Mouse (Mus musculus) cerebellum, adult 8-10 months (tissue): ENCODE data around the gene Klhl28.
A peak's percentile ranks its signal among the peaks of the same experiment; 100 is the strongest.

Experiments used
- DNase-seq: peaks from one replicate; pipeline ENCODE4 v3.0.0; 2022

Gene Klhl28

DNA sequence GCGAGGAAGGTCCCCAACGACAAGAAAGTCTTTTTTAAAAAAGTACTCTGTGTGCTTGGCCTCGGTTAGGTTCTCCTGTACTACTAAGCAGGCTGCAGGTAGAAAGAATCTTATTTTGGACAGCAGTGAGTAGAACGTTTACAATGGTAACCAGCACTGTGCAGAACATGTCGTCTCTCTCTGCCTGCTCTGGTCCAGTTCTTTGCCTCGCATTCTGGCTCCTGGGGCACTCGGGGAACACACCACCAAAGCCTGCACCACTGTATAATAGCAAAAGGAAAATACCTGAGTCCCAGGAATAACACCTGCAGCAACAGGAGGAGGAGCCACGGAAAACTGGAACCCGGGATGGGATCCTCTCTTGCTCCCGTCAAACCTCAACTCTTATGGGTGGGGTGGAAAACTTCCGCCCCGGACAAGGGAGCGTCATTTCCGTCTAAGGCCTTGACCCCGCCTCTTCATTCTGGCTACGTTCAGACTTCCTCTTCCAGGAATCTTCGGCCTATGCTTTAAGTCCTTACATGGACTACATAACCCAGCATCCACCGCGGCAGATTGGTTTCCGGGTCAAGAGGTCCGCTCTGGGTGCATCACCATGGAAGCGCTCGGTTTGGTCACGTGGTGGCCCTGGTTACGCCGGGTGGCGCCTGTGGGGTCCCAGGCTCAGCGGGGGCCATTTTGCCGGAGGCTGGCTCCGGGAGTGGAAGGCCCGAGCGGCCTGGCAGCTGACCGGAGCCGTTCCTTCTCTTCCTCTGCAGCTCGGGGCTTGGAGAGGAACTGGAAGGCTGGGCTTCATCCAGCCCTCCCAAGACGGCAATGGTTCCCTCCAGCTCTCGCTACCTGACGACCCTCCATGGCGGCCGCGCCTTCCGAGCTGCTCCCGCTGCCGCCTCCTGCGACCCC, at the start of gene Klhl28, which contains the start of gene Togaram1:
Klhl28 (minus strand) TSS at position 411 of the 903 bp plus-strand sequence.
Togaram1 (plus strand) TSS at position 681 of the 903 bp plus-strand sequence.
- peak; percentile 97 for DNase-seq

- DNase-seq, result no peak
Measured at GRCm38 (mm10) chr12:65007725-65008124, 42.4 kb upstream of the Klhl28 start.

DNA sequence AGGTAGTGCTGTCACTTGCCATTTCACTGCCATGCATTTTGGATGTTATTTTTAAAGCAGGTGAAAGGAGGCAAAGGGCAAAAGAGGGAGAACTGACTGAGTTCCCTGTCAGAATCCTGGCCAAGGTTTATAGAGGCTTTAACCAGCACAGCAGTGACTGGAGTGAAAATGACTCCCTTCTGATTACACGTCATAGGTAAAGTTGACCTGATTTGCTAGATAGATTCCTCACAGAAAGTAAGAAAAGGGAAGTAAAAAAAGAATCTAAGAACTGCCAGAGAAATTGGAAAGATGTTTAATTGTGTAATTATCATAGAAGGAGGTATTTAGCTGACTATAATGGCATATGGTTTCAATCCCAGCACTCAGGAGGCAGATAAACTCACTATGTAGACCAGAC, 12.2 kb upstream of the Klhl28 start:
- no peak for DNase-seq

DNA sequence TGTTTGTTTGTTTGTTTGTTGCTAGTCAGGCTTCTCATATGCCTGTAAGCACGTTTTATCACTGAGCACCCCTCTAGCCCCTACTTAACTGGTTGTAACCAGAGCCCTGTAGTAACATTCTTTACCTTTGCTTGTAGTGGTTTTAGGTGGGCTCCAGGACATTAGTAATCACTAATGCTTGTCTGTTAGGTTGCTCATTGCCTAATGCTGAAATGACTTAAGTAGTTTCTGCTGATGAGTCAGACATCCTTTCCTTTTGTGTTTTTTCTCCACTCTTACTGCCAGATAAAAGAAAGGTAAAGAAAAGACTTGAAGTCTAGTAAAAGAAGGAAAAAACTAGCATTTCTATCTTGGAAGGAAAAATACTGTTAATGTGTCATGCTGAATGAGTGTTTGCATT, 10.9 kb upstream of the Klhl28 start:
- no peak for DNase-seq

- DNase-seq, result no peak
Measured at GRCm38 (mm10) chr12:64975558-64975957, 10.2 kb upstream of the Klhl28 start.

- no peak for DNase-seq
Measured at GRCm38 (mm10) chr12:64972063-64972462, 6.7 kb upstream of the Klhl28 start.

DNA sequence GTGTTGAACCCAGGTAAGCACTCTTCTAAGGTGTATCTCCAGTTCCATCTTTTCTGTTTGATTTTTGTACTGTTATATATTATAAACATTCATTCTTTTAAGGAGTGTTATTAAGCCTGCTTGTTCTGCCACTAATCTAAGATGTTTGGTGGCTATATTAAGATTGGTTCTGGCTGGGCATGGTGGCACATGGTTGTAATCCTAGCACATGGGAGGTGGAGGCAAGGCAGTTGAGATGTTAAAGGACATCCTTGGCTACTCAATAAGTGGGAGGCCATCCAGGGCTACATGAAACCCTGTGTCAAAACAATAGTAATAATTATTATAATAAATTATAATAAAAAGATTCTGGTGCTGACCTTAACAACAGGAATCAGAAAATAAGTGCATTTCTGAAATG, 6.1 kb upstream of the Klhl28 start:
- DNase-seq, result no peak

- no peak for DNase-seq
Measured at GRCm38 (mm10) chr12:64968067-64968466, 2.7 kb upstream of the Klhl28 start.

DNA sequence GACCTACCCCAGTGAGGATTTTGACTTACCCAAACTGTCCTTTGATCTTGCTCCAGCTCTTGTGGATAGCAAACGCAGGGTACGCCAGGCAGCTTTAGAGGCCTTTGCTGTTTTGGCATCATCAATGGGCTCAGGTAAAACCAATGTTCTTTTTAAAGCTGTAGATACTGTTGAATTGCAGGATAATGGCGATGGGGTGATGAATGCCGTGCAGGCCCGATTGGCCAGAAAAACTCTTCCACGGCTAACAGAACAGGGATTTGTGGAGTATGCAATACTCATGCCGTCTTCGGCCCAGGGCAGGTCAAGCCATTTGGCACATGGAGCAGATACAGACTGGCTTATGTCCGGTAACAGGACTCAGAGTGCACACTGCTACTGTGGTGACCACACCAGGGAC, 2.1 kb upstream of the Klhl28 start:
- peak; percentile 15 for DNase-seq

DNA sequence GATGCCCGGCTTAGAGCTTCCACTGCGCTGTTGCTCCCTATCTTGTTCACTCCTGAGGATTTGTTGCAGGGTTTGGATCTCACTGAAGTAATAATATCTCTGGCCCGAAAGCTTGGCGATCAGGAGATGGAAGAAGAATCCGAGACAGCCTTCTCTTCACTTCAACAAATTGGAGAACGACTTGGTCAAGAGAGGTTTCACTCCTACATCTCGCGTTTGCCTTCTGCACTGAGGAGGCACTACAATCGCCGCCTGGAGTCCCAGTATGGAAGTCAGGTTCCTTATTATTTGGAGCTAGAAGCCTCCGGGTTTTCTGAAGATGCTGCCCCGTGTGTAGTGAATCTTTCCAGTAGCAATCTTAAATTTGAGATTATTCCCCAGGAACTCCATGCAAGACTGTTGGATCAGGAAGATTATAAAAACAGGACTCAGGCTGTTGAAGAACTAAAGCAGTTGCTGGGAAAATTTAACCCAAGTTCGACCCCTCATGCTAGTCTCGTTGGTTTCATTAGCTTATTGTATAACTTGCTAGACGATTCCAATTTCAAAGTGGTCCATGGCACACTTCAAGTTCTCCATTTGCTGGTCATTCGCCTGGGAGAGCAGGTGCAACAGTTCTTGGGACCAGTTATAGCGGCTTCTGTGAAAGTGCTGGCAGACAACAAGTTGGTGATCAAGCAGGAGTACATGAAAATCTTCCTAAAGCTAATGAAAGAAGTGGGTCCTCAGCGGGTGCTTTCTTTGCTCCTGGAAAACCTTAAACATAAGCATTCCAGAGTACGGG, 1.5 kb upstream of the Klhl28 start:
- no peak for DNase-seq

- no peak for DNase-seq
Measured at GRCm38 (mm10) chr12:64966101-64966631, 832 bp upstream of the Klhl28 start.

GRCm38 (mm10) chr12:64964560-64964959, 774 bp downstream of the Klhl28 start:
- no peak for DNase-seq

DNA sequence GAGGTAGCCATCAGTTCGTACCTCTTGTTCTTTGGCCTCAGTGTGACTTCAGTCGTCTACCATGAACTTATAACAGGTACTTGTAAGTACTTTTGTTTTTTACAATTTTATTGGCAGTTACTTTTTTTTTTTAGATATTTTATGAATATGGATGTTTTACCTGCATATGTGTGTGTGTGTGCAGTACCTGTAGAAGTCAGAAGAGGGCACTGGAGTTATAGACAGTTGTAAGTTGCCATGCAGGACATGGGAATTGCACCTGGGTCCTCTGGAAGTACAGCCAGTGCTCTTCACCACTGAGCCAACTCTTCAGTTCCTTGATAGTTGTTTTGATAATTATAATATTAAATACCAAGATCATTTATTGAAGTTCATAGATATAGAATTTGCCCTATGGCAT, 27.8 kb downstream of the Klhl28 start:
- DNase-seq, result no peak

GRCm38 (mm10) chr12:64917578-64918471, 47.5 kb downstream of the Klhl28 start, which contains the start of gene Gm527:
Gene Gm527, plus strand, starts transcription at chr12:64917906.
- DNase-seq, result peak; percentile 93

DNA sequence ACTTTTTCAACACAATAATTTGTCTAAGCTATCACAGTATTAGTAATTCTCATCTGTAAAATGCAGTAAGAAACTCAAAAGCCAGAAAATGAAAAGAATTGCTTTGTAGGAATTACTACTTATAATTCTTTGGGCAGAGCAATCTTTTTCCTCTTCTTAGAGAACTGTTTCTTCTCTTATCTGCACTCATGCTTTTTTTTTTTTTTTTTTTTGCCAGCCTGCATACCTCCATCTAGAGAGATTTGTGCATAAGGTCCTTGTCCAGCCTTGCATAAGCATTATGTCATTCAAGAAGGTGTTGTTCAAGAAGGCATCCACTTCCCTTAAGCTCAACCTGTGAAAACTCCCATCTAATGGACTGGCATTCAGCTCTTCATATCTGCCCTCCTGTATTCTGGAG, 48.6 kb downstream of the Klhl28 start:
- no peak for DNase-seq

GRCm38 (mm10) chr12:64912996-64913395, 52.3 kb downstream of the Klhl28 start:
- DNase-seq, result no peak

GRCm38 (mm10) chr12:64903186-64903585, 62.1 kb downstream of the Klhl28 start:
- DNase-seq, result no peak

DNA sequence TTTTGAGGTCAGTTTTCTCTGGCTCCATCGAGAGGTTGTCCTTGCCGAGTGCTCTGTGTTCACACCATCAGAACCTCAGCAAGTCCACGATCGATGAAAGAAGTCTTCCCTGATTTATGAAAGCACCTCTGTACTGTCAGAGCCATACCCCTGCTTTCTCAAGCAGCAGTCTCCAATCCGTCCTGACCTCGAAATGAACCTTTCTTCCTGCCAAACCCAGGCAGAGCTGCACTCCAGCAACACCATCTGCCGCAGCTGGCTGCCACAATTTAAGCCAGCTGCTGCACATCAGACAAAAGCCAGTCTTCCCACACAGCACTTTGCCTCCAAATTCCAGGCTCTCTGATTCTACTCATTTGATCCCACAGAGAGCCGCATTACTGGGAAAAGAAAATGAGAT, 62.8 kb downstream of the Klhl28 start:
- no peak for DNase-seq

DNA sequence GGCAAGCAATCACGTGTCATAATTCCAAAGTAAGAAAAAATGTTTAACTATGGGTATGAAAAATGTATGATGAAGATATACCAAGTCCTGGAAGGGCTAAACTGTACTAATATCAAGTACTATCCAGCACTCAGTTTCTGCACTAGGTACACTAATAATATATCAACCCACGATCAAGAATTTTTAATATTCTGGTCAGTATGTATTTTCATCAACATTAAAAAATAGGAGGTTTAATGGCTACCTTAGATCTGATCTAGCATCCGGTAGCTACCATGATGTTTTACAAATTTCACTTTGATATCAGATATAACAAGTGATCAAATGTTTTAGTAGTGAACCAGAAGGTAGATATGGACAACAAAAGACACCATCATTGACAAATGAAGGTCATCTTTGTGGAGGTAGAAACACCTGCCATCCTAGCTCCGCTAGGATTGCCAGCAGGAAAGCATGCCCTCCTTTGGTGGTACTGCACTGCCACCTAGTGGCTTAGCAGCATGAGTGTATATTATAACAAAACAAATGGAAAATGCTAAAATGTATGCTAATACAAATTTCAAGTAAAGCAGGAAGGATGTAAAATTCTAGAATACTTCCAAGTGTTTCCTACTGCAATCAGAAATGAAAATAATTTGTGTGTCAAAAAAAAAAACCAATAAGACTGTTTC, 68.1 kb downstream of the Klhl28 start:
- DNase-seq, result peak; percentile 41
